Comparison of ENCODE assay signal across 18 mouse cellular contexts in the genomic region with DNA sequence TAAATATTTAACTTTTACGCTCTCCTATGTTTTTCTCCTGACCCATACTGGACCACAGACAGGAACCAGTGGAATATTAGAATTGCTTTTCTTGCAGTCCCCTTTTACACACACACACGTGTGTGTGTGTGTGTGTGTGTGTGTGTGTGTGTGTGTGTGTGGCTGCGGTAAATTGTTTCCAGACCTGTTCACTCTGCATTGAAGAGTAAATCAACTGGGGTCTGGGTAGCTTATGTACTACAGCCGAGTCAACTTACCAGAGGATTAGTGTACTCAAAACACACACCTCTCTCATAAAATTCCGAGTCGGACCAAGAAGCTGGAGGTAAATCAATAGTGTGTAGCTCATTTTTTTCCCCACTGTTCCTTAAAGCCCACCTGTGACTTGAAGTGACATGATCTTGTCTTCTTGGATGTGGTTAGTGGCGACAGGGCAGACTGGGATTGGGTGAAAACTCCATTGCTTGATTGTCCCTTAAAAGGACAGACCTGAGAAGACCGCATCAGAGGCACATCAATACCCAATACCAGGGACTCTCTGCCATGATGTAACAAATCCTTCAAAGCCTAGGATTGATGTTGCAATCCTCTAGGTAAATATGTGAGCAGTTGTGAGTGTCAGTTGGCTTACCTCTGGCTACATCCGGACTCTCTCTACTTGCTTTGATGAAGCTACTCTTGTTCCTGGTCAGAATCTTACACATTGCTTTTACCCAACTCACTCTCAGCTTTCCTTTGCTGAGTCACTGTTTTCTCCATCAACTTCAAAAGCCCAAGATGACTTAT.
"Had no signal": no experiment of that assay in that cellular context is flagged by ENCODE, and none has a peak within 500 bp of the region (broad histone marks: within the 10 kb centered on the region; RNA-seq: fewer than 3 reads in every experiment).

No protein-coding gene starts in this region.

- H3K27ac ChIP-seq: kidney, postnatal 0 days; left cerebral cortex, adult 2 months; macrophage; midbrain, embryonic 12.5 days; neural tube, embryonic 13.5 days had no signal

- H3K4me2 ChIP-seq: lung, embryonic 14.5 days; midbrain, embryonic 12.5 days; neural tube, embryonic 13.5 days had no signal

- H3K36me3 ChIP-seq: midbrain, embryonic 12.5 days; neural tube, embryonic 13.5 days had no signal

- H3K4me3 ChIP-seq: left cerebral cortex, adult 2 months; midbrain, embryonic 12.5 days; neural tube, embryonic 13.5 days had no signal

- DNase-seq: kidney, adult 9 months; kidney, postnatal 4 days; lung, embryonic 14.5 days; lung, postnatal 10 days; retina, postnatal 1 day; right cerebral cortex, postnatal 4 days; spleen, adult 18-20 months; thymus, adult 18-20 months; thymus, postnatal 25 days had no signal

- H3K9ac ChIP-seq: lung, embryonic 14.5 days; midbrain, embryonic 12.5 days; neural tube, embryonic 13.5 days had no signal

- H3K27me3 ChIP-seq: midbrain, embryonic 12.5 days; neural tube, embryonic 13.5 days had no signal

- H3K9me3 ChIP-seq: midbrain, embryonic 12.5 days; neural tube, embryonic 13.5 days had no signal

- ATAC-seq: hindbrain, embryonic 16.5 days; inflammation-experienced regulatory T-cells, adult 6 months; intestine, postnatal 0 days; midbrain, embryonic 16.5 days had no signal
